8 mouse cellular contexts compared by ENCODE assay signal in genomic region chr4:41349199-41349591, GRCm38 (mm10). TPM values are rescaled to one million over a fixed set of nuclear protein-coding genes. Genes with fewer than 3 reads are reported as not detected.
DNase-seq lines count a peak whose midpoint lies in the region; ATAC-seq lines count a peak whose summit lies in the region.

No protein-coding gene starts in this region.

- DNase-seq in cerebellum, postnatal 36 days, result no peak
- DNase-seq in ovary, postnatal 14 days (ENCODE audit: low spot score), result peak; percentile 46
- DNase-seq in ovary, postnatal 36 days (ENCODE audit: low spot score), result no peak
- DNase-seq in cerebellum, postnatal 4 days (ENCODE audit: low spot score in 2 of 2), result no peak
- no peak for DNase-seq in MN1 (ENCODE audit: low spot score)

- peak overlapping the region; percentile 63 for H3K4me3 ChIP-seq in intestine, embryonic 15.5 days (replicated peaks)
- H3K4me3 ChIP-seq in midbrain, embryonic 12.5 days, result peak overlapping the region; percentile 80

- peak overlapping the region; percentile 96 for H3K27ac ChIP-seq in intestine, embryonic 15.5 days
- peak overlapping the region; percentile 95 for H3K27ac ChIP-seq in midbrain, embryonic 12.5 days (replicated peaks)

- H3K4me1 ChIP-seq in intestine, embryonic 15.5 days (replicated peaks), result peaks cover 11% of the 10 kb centered on the region; the same call in 1 of the 2 replicates
- peaks cover 10% of the 10 kb centered on the region for H3K4me1 ChIP-seq in midbrain, embryonic 12.5 days

- H3K27me3 ChIP-seq in intestine, embryonic 15.5 days (replicated peaks), result no peaks in the 10 kb centered on the region
- no peaks in the 10 kb centered on the region for H3K27me3 ChIP-seq in midbrain, embryonic 12.5 days

- no peaks in the 10 kb centered on the region for H3K36me3 ChIP-seq in intestine, embryonic 15.5 days
- H3K36me3 ChIP-seq in midbrain, embryonic 12.5 days, result no peaks in the 10 kb centered on the region

- peak overlapping the region; percentile 68 for H3K4me2 ChIP-seq in intestine, embryonic 15.5 days (replicated peaks)
- H3K4me2 ChIP-seq in midbrain, embryonic 12.5 days (replicated peaks), result peak overlapping the region; percentile 67

- ATAC-seq in cerebellum, adult (ENCODE audit: insufficient number of reproducible peaks, low FRiP score, low TSS enrichment), result peak; percentile 46
- peak; percentile 85 for ATAC-seq in intestine, embryonic 15.5 days
- ATAC-seq in midbrain, embryonic 12.5 days (ENCODE audit: low FRiP score, low read depth), result no peak; the same call in 1 of the 2 replicates

- H3K9me3 ChIP-seq in intestine, embryonic 15.5 days, result no peaks in the 10 kb centered on the region
- H3K9me3 ChIP-seq in midbrain, embryonic 12.5 days, result no peaks in the 10 kb centered on the region

- peak overlapping the region; percentile 76 for H3K9ac ChIP-seq in intestine, embryonic 15.5 days
- peak overlapping the region; percentile 81 for H3K9ac ChIP-seq in midbrain, embryonic 12.5 days (replicated peaks)

- WGBS in intestine, embryonic 15.5 days, result under 1% methylated on average over 28 of the region's 28 CpGs
- 2% methylated on average over 28 of the region's 28 CpGs for WGBS in midbrain, embryonic 12.5 days

RNA-seq across cellular contexts. Expression of gene Ubap1, which starts 0.4 kb away (rescaled TPM):
- 50.0 and 56.5 TPM in 2 replicates for polyA plus RNA-seq in intestine, embryonic 15.5 days (2015; fragmentation: Nextera tagmentation; extraction: Ambion mirVana)
- 80.3 and 81.2 TPM in 2 replicates for polyA plus RNA-seq in midbrain, embryonic 12.5 days (2016; fragmentation: Nextera tagmentation; extraction: Ambion mirVana)

RNA-seq across cellular contexts. Expression of gene Dcaf12, which starts 34.5 kb away (rescaled TPM):
- polyA plus RNA-seq in intestine, embryonic 15.5 days (2015; fragmentation: Nextera tagmentation; extraction: Ambion mirVana), result 51.6 and 55.0 TPM in 2 replicates
- 73.1 and 74.9 TPM in 2 replicates for polyA plus RNA-seq in midbrain, embryonic 12.5 days (2016; fragmentation: Nextera tagmentation; extraction: Ambion mirVana)
